Mouse (Mus musculus): ENCODE measurements at regions not wholly inside any gene's neighbourhood (a gene's known extent, or its start where the extent isn't known, plus 50 kb on each side); places are given as distances from the start of the nearest gene placed in this dataset.
A peak's percentile ranks its signal among the peaks of the same experiment; 100 is the strongest.

- no peak for DNase-seq
These were observed 65.8 kb downstream of the Barhl2 start for GRCm38 (mm10) chr5:106392213-106392612.

GRCm38 (mm10) chr5:106386621-106387020 lies 71.3 kb downstream of the Barhl2 start:
- DNase-seq: no peak

GRCm38 (mm10) chr5:106385838-106386237 lies 72.1 kb downstream of the Barhl2 start:
- DNase-seq: no peak

GRCm38 (mm10) chr5:106385219-106385618 lies 72.7 kb downstream of the Barhl2 start:
- no peak for DNase-seq

GRCm38 (mm10) chr5:106384138-106384770 lies 73.7 kb downstream of the Barhl2 start:
- no peak for DNase-seq

GRCm38 (mm10) chr5:106381919-106382318 lies 76.0 kb downstream of the Barhl2 start:
- peak in 1 of 2 experiments; percentile 8 for DNase-seq

GRCm38 (mm10) chr5:106380631-106381285 lies 77.2 kb downstream of the Barhl2 start:
- DNase-seq: no peak

GRCm38 (mm10) chr5:106376781-106377525 lies 81.0 kb downstream of the Barhl2 start:
- no peak for DNase-seq

- DNase-seq: no peak
These were observed 90.1 kb downstream of the Barhl2 start for GRCm38 (mm10) chr5:106367831-106368230.

- no peak for DNase-seq
These were observed 90.7 kb downstream of the Barhl2 start for GRCm38 (mm10) chr5:106367312-106367711.

- no peak for DNase-seq
These were observed 92.0 kb downstream of the Barhl2 start for GRCm38 (mm10) chr5:106366006-106366405.

GRCm38 (mm10) chr5:106365094-106365493 lies 92.9 kb downstream of the Barhl2 start:
- DNase-seq: peak in 1 of 2 experiments; percentile 4

GRCm38 (mm10) chr5:106351348-106351747 lies 106.6 kb downstream of the Barhl2 start:
- no peak for DNase-seq

- no peak for DNase-seq
These were observed 108.0 kb downstream of the Barhl2 start for GRCm38 (mm10) chr5:106349851-106350515.

GRCm38 (mm10) chr5:106344308-106344707 lies 113.7 kb downstream of the Barhl2 start:
- DNase-seq: no peak

GRCm38 (mm10) chr5:106343601-106344000 lies 114.4 kb downstream of the Barhl2 start:
- DNase-seq: no peak

- DNase-seq: no peak
These were observed 116.6 kb downstream of the Barhl2 start for GRCm38 (mm10) chr5:106341361-106341760.

GRCm38 (mm10) chr5:106335639-106336038 lies 122.3 kb downstream of the Barhl2 start:
- DNase-seq: no peak

GRCm38 (mm10) chr5:106327592-106328150 lies 130.3 kb downstream of the Barhl2 start:
- no peak for DNase-seq

GRCm38 (mm10) chr5:106322574-106323215 lies 135.3 kb downstream of the Barhl2 start:
- DNase-seq: no peak

- peak; percentile 55 to 64 for DNase-seq
These were observed 136.5 kb downstream of the Barhl2 start for GRCm38 (mm10) chr5:106321426-106321825.

- peak in 1 of 2 experiments; percentile 5 for DNase-seq
These were observed 136.9 kb downstream of the Barhl2 start for GRCm38 (mm10) chr5:106321023-106321422.

Data from kidney, adult 8-10 months (tissue).